Mouse (Mus musculus) MEL (cell line): ENCODE measurements around the gene Med16. TPM values are rescaled to one million over a fixed set of nuclear protein-coding genes. Genes with fewer than 3 reads are reported as not detected.

Source experiments
- DNase-seq: peaks from one replicate; pipeline ENCODE4 v3.0.0; 2011; ENCODE audit warnings: low read depth, low spot score
- H3K27ac ChIP-seq: 2 replicates; pipeline ENCODE4 v1.5.1; 2012; ENCODE audit warnings: low read depth, mild to moderate bottlenecking, control low read depth, low read length, moderate library complexity; ENCODE audit not compliant: control insufficient read depth
- H3K27me3 ChIP-seq, 2 experiments: fragments of 150-350 bp in 1 of 2; sonication (generic) in 1 of 2; 2 replicates each; pipeline ENCODE4 v1.6.1; 2012; ENCODE audit warnings: low read length in 2 of 2, mild to moderate bottlenecking in 2 of 2, improper control_type of control experiment in 1 of 2, moderate library complexity in 1 of 2; ENCODE audit not compliant: insufficient read depth in 2 of 2, control insufficient read depth in 1 of 2
- H3K36me3 ChIP-seq, 2 experiments: 2 replicates each; pipeline ENCODE4 v1.6.1; 2012 to 2014; ENCODE audit warnings: low read length in 2 of 2, improper control_type of control experiment in 1 of 2, inconsistent platforms in 1 of 2, mild to moderate bottlenecking in 1 of 2; ENCODE audit not compliant: insufficient read depth in 2 of 2, control insufficient read depth in 1 of 2
- H3K4me1 ChIP-seq, 2 experiments: fragments of 150-350 bp in 1 of 2; sonication (generic) in 1 of 2; 2 replicates each; pipeline ENCODE4 v1.6.1; 2012; ENCODE audit warnings: low read length in 2 of 2, improper control_type of control experiment in 1 of 2, mild to moderate bottlenecking in 1 of 2; ENCODE audit not compliant: insufficient read depth in 2 of 2, control insufficient read depth in 1 of 2
- H3K4me3 ChIP-seq, 2 experiments: fragments of 150-350 bp in 1 of 2; sonication (generic) in 1 of 2; 2 replicates each; pipeline ENCODE4 v1.5.1; 2012; ENCODE audit warnings: low read depth in 2 of 2, low read length in 2 of 2, mild to moderate bottlenecking in 2 of 2, moderate library complexity in 2 of 2, control low read depth in 1 of 2, improper control_type of control experiment in 1 of 2; ENCODE audit not compliant: control insufficient read depth in 1 of 2, insufficient read depth in 1 of 2
- H3K79me2 ChIP-seq: 2 replicates; pipeline ENCODE4 v1.6.1; 2012; ENCODE audit warnings: mild to moderate bottlenecking, low read length, moderate library complexity; ENCODE audit not compliant: control insufficient read depth, poor library complexity, insufficient read depth
- H3K9ac ChIP-seq: 2 replicates; pipeline ENCODE4 v1.6.1; 2012; ENCODE audit warnings: low read depth, mild to moderate bottlenecking, control low read depth, low read length, moderate library complexity; ENCODE audit not compliant: control insufficient read depth, poor library complexity, severe bottlenecking
- H3K9me3 ChIP-seq: fragments of 150-350 bp; sonication (generic); replicated peaks from 2 replicates; pipeline ENCODE4 v1.6.1; 2012; ENCODE audit warnings: mild to moderate bottlenecking, low read length, improper control_type of control experiment, moderate library complexity; ENCODE audit not compliant: insufficient read depth
- ELF1 ChIP-seq: IDR thresholded peaks from 2 replicates; pipeline ENCODE4 v1.6.1; 2014; ENCODE audit warnings: low read depth, mild to moderate bottlenecking, inconsistent platforms, low read length, improper control_type of control experiment, moderate library complexity
- ETS1 ChIP-seq: IDR thresholded peaks from 2 replicates; pipeline ENCODE4 v1.6.1; 2012; ENCODE audit warnings: low read depth, mild to moderate bottlenecking, inconsistent platforms, low read length, improper control_type of control experiment, moderate library complexity
- GABPA ChIP-seq: IDR thresholded peaks from 2 replicates; pipeline ENCODE4 v1.6.1; 2012; ENCODE audit warnings: low read depth, mild to moderate bottlenecking, inconsistent platforms, low read length, improper control_type of control experiment, moderate library complexity
- HCFC1 ChIP-seq: IDR thresholded peaks from 2 replicates; pipeline ENCODE4 v1.6.1; 2012; ENCODE audit warnings: low read depth, mild to moderate bottlenecking, inconsistent platforms, low read length, improper control_type of control experiment, moderate library complexity
- JUND ChIP-seq: IDR thresholded peaks from 2 replicates; pipeline ENCODE4 v1.6.1; 2011; ENCODE audit warnings: low read depth, mild to moderate bottlenecking, improper control_type of control experiment, low read length
- MAX ChIP-seq: IDR thresholded peaks from 2 replicates; pipeline ENCODE4 v1.6.1; 2011; ENCODE audit warnings: low read length, improper control_type of control experiment
- MAZ ChIP-seq: IDR thresholded peaks from 2 replicates; pipeline ENCODE4 v1.6.1; 2012; ENCODE audit warnings: low read depth, mild to moderate bottlenecking, inconsistent platforms, low read length, improper control_type of control experiment
- MEF2A ChIP-seq: IDR thresholded peaks from 2 replicates; pipeline ENCODE4 v1.6.1; 2014; ENCODE audit warnings: low read depth, mild to moderate bottlenecking, inconsistent platforms, low read length, improper control_type of control experiment; ENCODE audit not compliant: poor library complexity, insufficient replicate concordance, severe bottlenecking; ENCODE audit errors: extremely low read depth
- MXI1 ChIP-seq: IDR thresholded peaks from 2 replicates; pipeline ENCODE4 v1.6.1; 2011; ENCODE audit warnings: mild to moderate bottlenecking, low read depth, low read length, improper control_type of control experiment
- NELFE ChIP-seq: IDR thresholded peaks from 2 replicates; pipeline ENCODE4 v1.6.1; 2011; ENCODE audit warnings: low read depth, low read length, improper control_type of control experiment
- POLR2A ChIP-seq, 2 experiments: IDR thresholded peaks; 2 replicates each; pipeline ENCODE4 v1.6.1; 2011 to 2012; ENCODE audit warnings: low read length in 2 of 2, mild to moderate bottlenecking in 2 of 2, control low read depth in 1 of 2, improper control_type of control experiment in 1 of 2, low read depth in 1 of 2, moderate library complexity in 1 of 2; ENCODE audit not compliant: control insufficient read depth in 1 of 2, insufficient read depth in 1 of 2, poor library complexity in 1 of 2
- POLR2AphosphoS2 ChIP-seq: IDR thresholded peaks from 2 replicates; pipeline ENCODE4 v1.6.1; 2011; ENCODE audit warnings: low read length, improper control_type of control experiment
- RAD21 ChIP-seq: IDR thresholded peaks from 2 replicates; pipeline ENCODE4 v1.6.1; 2011; ENCODE audit warnings: mild to moderate bottlenecking, low read depth, low read length, improper control_type of control experiment
- RCOR1 ChIP-seq: IDR thresholded peaks from 2 replicates; pipeline ENCODE4 v1.6.1; 2012; ENCODE audit warnings: low read depth, mild to moderate bottlenecking, inconsistent platforms, low read length, improper control_type of control experiment
- SIN3A ChIP-seq: IDR thresholded peaks from 2 replicates; pipeline ENCODE4 v1.6.1; 2012; ENCODE audit warnings: low read length, improper control_type of control experiment, inconsistent platforms
- TBP ChIP-seq: IDR thresholded peaks from 2 replicates; pipeline ENCODE4 v1.8.0; 2011; ENCODE audit warnings: low read depth, low read length, improper control_type of control experiment
- TCF12 ChIP-seq: IDR thresholded peaks from 2 replicates; pipeline ENCODE4 v1.6.1; 2014; ENCODE audit warnings: low read depth, mild to moderate bottlenecking, inconsistent platforms, low read length, improper control_type of control experiment, moderate library complexity
- UBTF ChIP-seq: IDR thresholded peaks from 2 replicates; pipeline ENCODE4 v1.6.1; 2012; ENCODE audit warnings: low read depth, mild to moderate bottlenecking, inconsistent platforms, low read length, improper control_type of control experiment, moderate library complexity, borderline replicate concordance; ENCODE audit not compliant: insufficient read depth
- ZC3H11A ChIP-seq: IDR thresholded peaks from 2 replicates; pipeline ENCODE4 v1.6.1; 2012; ENCODE audit warnings: low read depth, mild to moderate bottlenecking, inconsistent platforms, low read length, improper control_type of control experiment
- ZMIZ1 ChIP-seq: IDR thresholded peaks from 2 replicates; pipeline ENCODE4 v1.6.1; 2012; ENCODE audit warnings: low read depth, mild to moderate bottlenecking, inconsistent platforms, low read length, improper control_type of control experiment, moderate library complexity
- ZNF384 ChIP-seq: IDR thresholded peaks from 2 replicates; pipeline ENCODE4 v1.6.1; 2012; ENCODE audit warnings: low read depth, mild to moderate bottlenecking, inconsistent platforms, low read length, improper control_type of control experiment
- polyA plus RNA-seq, 2 experiments: library from polyadenylated mRNA; stranded (reverse) in 1 of 2; unstranded in 1 of 2; fragments of >175 nt in 1 of 2; fragments of >200 nt in 1 of 2; gene quantifications; 2 replicates each; pipeline versions ENCODE4 v1.2.1 to v1.2.4; 2012; ENCODE audit warnings: low replicate concordance in 2 of 2, low read depth in 1 of 2; ENCODE audit not compliant: insufficient read length in 2 of 2, insufficient read depth in 1 of 2, missing spikeins in 1 of 2
- total RNA-seq: library from RNA; depleted of rRNA; stranded (reverse); fragments of 300-350 nt; gene quantifications from 2 replicates; pipeline ENCODE4 v1.2.3, GENCODE M21; 2012

Gene Med16
- total and polyA plus RNA-seq, 3 experiments, result 17.3 to 41.2 TPM; not detected in 1

DNA sequence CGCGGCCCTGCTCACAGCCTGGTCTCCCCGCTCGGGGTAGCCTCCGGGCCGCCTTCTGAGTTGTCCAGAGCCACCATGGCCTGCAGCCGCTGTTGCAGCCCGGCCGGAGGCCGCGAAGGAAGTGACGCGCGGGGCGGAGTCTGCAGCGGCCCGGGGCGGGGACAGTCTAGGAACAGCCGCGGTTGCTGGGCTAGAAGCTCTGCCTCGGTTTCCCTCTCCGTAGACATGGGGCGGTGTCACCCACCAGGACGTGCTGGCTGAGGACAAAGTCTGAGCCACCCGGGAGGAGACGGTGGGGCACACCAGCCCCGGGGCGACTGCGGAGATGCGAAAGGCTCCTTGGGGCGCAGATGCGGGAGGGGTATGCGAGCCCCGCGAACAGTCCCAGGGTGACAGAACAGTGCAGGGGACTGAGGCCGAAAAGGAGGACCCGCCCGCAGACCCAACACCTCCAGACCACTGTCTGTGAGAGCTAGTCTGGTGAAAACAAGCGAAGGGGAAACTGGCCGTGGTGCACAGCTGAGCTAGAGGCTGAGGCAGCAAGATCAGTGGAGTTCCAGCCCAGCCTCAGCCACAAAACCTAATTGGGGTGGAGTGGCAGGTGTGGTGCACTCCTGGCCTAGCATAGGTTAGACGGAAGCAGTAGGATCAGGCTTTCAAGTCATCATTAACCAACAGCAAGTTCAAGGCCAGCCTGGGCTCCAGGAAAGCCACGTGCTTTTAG lies 8.2 kb upstream of the Med16 start, which contains the start of gene Kiss1r:
TSS of gene Kiss1r (plus strand) at position 164 of the 724 bp plus-strand sequence.
- H3K9me3 ChIP-seq, result no peaks in the 10 kb centered on the region
- H3K9ac ChIP-seq, result peak within 1 kb of the TSS; percentile 80
- H3K36me3 ChIP-seq, result peaks cover 0 to 7% of the 10 kb centered on the region in 2 experiments; a peak in 2 of 4 replicates
- H3K27ac ChIP-seq, result peak within 1 kb of the TSS; percentile 24
- peaks cover 15 to 23% of the 10 kb centered on the region in 2 experiments for H3K4me1 ChIP-seq
- no peaks in the 10 kb centered on the region for H3K27me3 ChIP-seq
- peak; percentile 79 for DNase-seq
- peak within 1 kb of the TSS; percentile 76 to 99 for H3K4me3 ChIP-seq
- H3K79me2 ChIP-seq, result peaks cover 21% of the 10 kb centered on the region
- TF ChIP-seq NELFE, result peak; percentile 92
- TF ChIP-seq POLR2A (IDR thresholded peaks at IDR 0.05; ENCODE audit: control insufficient read depth in 1 of 2, insufficient read depth in 1 of 2, low read depth in 1 of 2, low read length in 2 of 2, poor library complexity in 1 of 2), result peak; percentile 72 to 84
- no peak; the same call in 1 of the 2 replicates for TF ChIP-seq MAZ
- TF ChIP-seq HCFC1, result peak; percentile 81
- TF ChIP-seq SIN3A, result peak; percentile 79
- TF ChIP-seq RCOR1, result no peak
- no peak for TF ChIP-seq ZC3H11A
- TF ChIP-seq TBP, result 0 out of 2 replicates have a peak, but pooled peaks have one; percentile 17
- TF ChIP-seq MXI1, result peak; percentile 58
- no peak for TF ChIP-seq MEF2A
- no peak for TF ChIP-seq JUND
- peak; percentile 44; the same call in 1 of the 2 replicates for TF ChIP-seq MAX
- TF ChIP-seq POLR2AphosphoS2, result peak; percentile 92
- TF ChIP-seq ELF1, result peak; percentile 32; the same call in 1 of the 2 replicates
- no peak for TF ChIP-seq GABPA
- TF ChIP-seq TCF12, result peak; percentile 66; the same call in 1 of the 2 replicates
- TF ChIP-seq ZMIZ1, result peak; percentile 89
- TF ChIP-seq ETS1, result 0 out of 2 replicates have a peak, but pooled peaks have one; percentile 5
- TF ChIP-seq UBTF, result 0 out of 2 replicates have a peak, but pooled peaks have one; percentile 70
- no peak for TF ChIP-seq RAD21
- TF ChIP-seq ZNF384, result no peak
- TF ChIP-seq, all 39 proteins: peak for 13
